Mouse (Mus musculus) urinary bladder, adult 2 months (tissue): ENCODE results near the gene Tnip3. TPM values are rescaled to one million over a fixed set of nuclear protein-coding genes. Genes with fewer than 3 reads are reported as not detected.

ENCODE experiments used
- DNase-seq: peaks from one replicate; pipeline ENCODE4 v3.0.0; 2022; ENCODE audit warnings: low spot score
- polyA plus RNA-seq: library from polyadenylated mRNA; depleted of rRNA; stranded (reverse); fragments of >200 nt; gene quantifications from 2 replicates; pipeline ENCODE4 v1.2.3, GENCODE M21; 2012; rRNA removed

Tnip3 gene
- 0.45 and 0.62 TPM in 2 replicates for polyA plus RNA-seq

DNA sequence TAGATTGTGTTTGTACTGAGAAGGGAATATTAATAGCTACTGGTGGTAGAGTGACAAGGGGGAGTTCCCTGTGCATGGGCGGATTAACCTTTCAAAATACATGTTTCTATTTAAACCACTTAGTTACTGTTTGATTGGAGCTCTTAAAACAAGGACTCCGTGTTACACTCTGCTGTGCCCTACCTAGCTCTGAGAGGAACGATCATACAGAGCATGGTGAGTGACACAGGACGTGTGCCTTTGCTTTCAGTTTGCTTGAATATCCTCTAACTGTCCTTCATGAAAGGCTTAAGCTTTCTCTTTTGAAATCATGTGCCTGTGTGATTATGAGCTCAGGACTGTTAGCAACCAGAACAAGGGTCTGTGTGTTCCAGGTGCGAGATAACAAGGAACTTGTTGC, at the start of gene Tnip3:
Gene Tnip3, plus strand, starts transcription at position 122 of the 400 bp plus-strand sequence.
- DNase-seq, result no peak

- no peak for DNase-seq
These were observed 26.3 kb upstream of the Tnip3 start for GRCm38 (mm10) chr6:65498786-65499185.

DNA sequence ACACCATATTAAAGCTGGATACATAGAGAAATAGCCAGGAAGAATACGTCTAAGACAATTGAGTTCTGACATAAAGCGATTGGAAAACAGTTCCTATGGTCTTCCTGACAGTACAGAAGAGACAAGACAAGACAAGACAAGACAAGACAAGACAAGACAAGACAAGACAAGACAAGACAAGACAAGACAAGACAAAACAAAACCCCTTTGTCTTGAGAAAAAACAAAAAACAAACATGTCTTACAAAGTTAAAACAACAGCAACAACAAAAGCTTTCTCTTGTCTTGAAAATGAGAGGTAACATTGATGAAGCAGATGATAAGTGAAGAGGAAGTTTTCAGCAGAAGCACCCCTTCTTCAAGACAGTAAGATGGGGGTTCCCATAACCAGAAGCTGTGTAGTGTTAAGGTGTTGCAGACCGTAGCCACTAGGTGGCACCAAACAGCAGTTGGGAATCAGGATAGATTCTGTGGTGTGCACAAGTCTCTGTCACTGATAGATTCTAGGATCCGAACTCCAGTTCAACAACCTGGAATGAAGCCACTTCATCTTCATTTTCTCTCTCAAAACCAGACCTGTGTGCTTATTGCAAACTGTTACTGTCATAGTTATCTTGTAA, 15.0 kb upstream of the Tnip3 start:
- no peak for DNase-seq

- DNase-seq, result no peak
These were observed 11.3 kb upstream of the Tnip3 start for GRCm38 (mm10) chr6:65513813-65514212.

GRCm38 (mm10) chr6:65516759-65517158, 8.4 kb upstream of the Tnip3 start:
- no peak for DNase-seq

DNA sequence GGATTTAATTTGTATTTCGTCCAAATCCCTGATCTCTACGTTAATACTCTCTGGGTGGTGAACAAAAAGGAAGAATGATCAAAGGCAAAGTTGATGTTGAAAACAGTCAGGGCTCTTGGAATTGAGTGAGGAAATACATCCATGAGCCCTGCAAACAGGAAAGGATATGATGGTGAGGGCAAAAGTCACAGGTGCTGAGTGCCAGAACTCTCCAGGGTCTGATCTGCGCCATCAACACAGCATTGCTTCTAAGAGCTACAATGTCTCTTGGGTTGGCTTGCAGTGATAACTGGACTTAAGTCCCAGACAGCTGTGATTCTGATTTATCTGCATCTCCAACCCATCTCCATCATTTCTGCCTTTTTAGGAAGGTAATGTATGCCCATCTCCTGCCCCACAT, 4.3 kb upstream of the Tnip3 start:
- DNase-seq, result no peak

DNA sequence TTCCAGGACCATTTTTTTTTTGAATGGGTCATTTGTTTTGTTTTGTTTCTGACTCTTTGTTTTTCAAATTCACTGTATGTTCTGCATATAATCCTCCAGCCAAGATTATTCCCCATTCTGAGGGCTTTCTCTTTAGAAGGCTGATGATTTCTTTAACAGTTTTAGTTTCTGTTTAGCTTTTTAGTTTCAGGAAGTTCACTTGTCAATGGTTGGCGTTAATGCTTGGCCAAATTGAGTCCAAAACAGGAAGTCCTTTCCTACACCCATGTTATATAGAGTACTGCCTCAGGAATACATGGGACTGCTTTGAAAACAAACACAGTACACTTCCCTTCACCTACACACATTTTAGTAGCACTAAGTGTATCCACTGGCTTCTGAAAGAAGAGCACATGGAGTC, 2.8 kb downstream of the Tnip3 start:
- DNase-seq, result no peak

GRCm38 (mm10) chr6:65531232-65531848, 6.2 kb downstream of the Tnip3 start:
- no peak for DNase-seq

DNA sequence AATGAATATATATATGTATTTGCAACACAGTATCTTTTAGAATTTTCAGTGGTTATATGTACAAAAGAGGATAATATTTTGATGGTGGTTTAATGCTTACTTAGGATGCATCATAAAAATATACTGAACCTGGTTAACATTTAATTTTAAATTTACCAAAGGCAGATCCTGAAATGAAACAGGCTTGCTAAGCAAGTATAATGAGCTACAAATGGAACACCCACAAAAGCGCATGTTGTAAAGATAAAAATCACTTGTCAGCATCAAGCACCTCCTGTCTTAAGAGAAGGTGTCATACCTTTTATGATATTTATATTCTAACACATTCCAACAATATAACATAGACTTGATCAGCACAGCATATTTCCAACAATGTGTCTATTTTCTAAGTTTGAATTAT, 8.6 kb downstream of the Tnip3 start:
- no peak for DNase-seq

- no peak for DNase-seq
These were observed 12.3 kb downstream of the Tnip3 start for GRCm38 (mm10) chr6:65537327-65537884.

DNA sequence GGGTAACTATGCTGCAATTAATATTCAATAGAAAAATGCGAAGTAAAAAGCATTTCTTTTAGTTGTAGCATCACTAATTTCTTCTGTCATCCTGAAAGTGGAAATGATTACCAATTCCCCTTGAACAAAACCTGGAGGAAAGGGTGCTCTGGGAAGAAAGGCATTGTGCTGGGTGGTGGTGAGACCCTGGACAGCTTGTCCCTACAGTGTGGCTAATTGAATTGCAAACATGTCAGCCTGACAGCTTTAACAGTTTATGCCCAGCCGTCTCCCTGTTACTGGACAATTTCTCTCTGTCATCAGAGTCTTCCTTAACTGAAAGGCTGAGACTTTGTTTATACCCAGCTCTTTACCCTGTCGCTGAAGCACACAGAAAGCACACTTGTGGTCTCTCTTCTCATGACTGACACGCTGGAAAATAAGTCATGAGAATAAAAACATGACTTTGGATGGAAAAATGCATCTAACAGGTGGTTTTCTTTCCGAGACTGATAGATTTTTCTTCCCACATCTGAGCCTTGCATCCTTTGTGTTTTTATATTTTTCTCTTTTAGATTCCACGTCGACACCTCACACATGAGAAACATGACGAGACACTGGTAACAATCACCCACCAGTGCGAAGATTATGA, 13.0 kb downstream of the Tnip3 start:
- DNase-seq, result no peak

- DNase-seq, result no peak
These were observed 13.8 kb downstream of the Tnip3 start for GRCm38 (mm10) chr6:65538921-65539320.

GRCm38 (mm10) chr6:65540138-65540537, 15.0 kb downstream of the Tnip3 start:
- DNase-seq, result no peak

DNA sequence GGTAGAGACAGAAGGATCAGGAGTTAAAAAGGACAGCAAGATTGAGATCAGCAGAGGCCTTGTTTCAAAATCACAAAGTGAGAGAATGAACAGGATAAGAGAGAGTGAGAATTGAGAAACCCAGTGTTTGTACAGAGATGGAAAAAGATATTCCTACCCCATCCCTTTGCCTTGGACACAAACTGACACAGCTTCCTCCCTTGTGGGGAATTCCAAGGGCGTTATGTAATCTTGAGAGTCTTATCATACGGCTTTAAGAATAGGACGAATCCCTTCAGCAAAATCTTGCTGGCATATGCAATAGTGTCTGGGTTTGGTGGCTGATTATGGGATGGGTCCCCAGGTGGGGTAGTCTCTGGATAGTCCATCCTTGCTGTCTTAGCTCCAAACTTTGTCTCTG, 16.0 kb downstream of the Tnip3 start:
- no peak for DNase-seq

DNA sequence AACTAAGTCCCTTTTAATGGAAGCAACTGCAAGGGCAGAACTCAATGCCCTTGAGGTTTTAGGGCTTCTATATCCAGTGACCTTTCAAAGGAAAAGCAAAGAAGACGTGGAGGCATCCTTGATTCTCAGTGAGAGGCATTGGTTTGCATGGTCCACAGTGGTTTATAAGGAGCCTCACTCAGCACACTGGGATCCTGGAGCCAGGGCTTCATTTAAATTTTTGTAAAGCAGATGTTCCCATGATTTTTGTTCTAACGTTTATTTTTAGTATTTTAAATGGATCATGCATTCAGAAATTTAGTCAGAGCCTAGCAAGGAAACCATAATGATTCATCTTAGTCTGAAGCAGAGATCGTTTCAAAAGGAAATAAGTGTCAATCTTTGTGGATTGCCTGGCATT, 17.3 kb downstream of the Tnip3 start:
- no peak for DNase-seq

DNA sequence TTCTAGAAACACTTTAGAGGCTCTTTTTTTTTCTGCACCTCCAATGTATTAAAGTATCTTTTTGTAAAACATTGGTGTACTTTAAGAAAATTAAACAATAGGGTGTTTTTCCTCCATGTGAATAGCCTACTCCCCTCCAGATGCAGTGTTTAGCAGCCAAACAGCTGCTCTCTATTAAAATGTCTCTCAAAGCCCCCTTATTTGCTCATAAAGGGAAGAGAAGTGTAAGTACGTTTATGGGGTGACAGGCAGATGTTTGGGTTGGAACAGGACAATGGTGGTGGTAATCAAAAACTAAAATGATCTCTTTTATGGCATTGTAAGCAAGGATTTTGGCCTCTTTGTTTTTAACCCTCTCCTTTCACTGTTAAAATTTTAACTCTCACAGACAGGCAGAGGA, 17.8 kb downstream of the Tnip3 start:
- DNase-seq, result no peak

DNA sequence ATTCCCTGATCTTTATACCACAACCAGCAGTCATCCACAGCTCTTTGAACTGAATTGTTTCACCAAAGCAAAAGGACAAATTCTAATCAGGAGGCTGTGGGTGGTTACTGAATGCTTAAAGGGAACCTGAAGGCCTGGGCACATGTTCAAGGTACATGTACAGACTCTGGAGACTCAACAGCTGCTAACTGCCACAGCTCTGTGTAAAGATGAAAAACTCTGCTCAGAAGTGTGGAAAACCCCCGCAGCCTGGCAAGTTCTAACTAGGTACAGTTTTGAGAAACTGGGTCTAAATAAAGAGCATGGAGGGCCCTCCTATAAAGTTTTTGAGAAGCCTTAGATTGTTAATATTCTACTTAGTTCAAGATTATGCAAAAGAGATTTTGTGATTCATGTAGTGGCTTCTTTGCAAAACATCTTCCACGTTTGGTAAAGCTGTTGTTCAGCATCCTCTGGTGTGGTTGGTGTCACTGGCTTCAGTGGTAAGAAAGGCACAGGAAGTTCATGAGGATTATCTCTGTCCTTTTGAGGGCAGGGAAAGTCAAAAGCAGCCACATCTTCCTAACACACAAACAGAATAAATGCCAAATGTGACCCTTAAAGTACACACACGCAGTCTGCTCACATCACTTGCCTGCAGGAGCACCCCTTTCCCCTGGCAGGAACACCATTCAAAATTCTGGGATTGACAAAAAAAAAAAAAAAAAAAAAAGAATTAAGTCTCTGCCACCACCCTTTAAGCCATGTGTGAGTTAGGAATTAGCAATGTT, 39.0 kb downstream of the Tnip3 start:
- no peak for DNase-seq

GRCm38 (mm10) chr6:65564657-65565039, 39.5 kb downstream of the Tnip3 start:
- no peak for DNase-seq

- no peak for DNase-seq
These were observed 44.6 kb downstream of the Tnip3 start for GRCm38 (mm10) chr6:65569741-65570140.

- DNase-seq, result no peak
These were observed 53.2 kb downstream of the Tnip3 start for GRCm38 (mm10) chr6:65578151-65578973.

- DNase-seq, result no peak
These were observed 57.9 kb downstream of the Tnip3 start for GRCm38 (mm10) chr6:65583029-65583428.
